Mouse (Mus musculus): ENCODE measurements around the gene Arg1. TPM values are rescaled to one million over a fixed set of nuclear protein-coding genes. Genes with fewer than 3 reads are reported as not detected.
A peak's percentile ranks its signal among the peaks of the same experiment; 100 is the strongest.

Gene Arg1
- total and polyA plus RNA-seq, 3 experiments = 0.06 TPM; not detected in 2

GRCm38 (mm10) chr10:24961889-24962288 is 34.6 kb upstream of the Arg1 start:
- intact Hi-C loops (cut with DNase I) = loop anchor here (1.0 kb wide), 1 partner anchor 257 kb away; no protein-coding TSS in a partner anchor
- H3K27ac ChIP-seq = no peak overlapping the region
- DNase-seq = no peak
- H3K79me2 ChIP-seq (replicated peaks; ENCODE audit: control insufficient read depth, insufficient read depth, low read length) = no peaks in the 10 kb centered on the region
- H3K4me1 ChIP-seq (ENCODE audit: control insufficient read depth, insufficient read depth, low read length) = no peaks in the 10 kb centered on the region
- H3K36me3 ChIP-seq (ENCODE audit: control insufficient read depth, insufficient read depth, low read length) = no peaks in the 10 kb centered on the region
- no peak for TF ChIP-seq POLR2A (IDR thresholded peaks at IDR 0.05; ENCODE audit: insufficient read depth, low read depth, low read length)
- TF ChIP-seq CTCF (IDR thresholded peaks at IDR 0.05) = no peak
- peaks cover 1% of the 10 kb centered on the region; the same call in 1 of the 2 replicates for H3K27me3 ChIP-seq (ENCODE audit: control insufficient read depth, insufficient read depth, low read length)
- no peak overlapping the region for H3K4me3 ChIP-seq
- 65% methylated on average over 2 of the region's 2 CpGs for WGBS
- H3K9ac ChIP-seq (ENCODE audit: low read depth, low read length) = no peak overlapping the region

GRCm38 (mm10) chr10:24961112-24961511 is 33.8 kb upstream of the Arg1 start:
- intact Hi-C loops (cut with DNase I) = loop anchor here (1.0 kb wide), 1 partner anchor 258 kb away; no protein-coding TSS in a partner anchor
- Histone ChIP-seq H3K36me3 (ENCODE audit: control insufficient read depth, insufficient read depth, low read length) (no peaks in the 10 kb centered on the region), H3K4me3 (no peak overlapping the region), H3K4me1 (ENCODE audit: control insufficient read depth, insufficient read depth, low read length) (no peaks in the 10 kb centered on the region), H3K9ac (ENCODE audit: low read depth, low read length) (no peak overlapping the region), H3K27me3 (ENCODE audit: control insufficient read depth, insufficient read depth, low read length) (peaks cover 1% of the 10 kb centered on the region; the same call in 1 of the 2 replicates), H3K79me2 (replicated peaks; ENCODE audit: control insufficient read depth, insufficient read depth, low read length) (no peaks in the 10 kb centered on the region), H3K27ac (no peak overlapping the region)
- 53% methylated on average over 2 of the region's 2 CpGs for WGBS
- TF ChIP-seq CTCF (IDR thresholded peaks at IDR 0.05) (peak; percentile 68), POLR2A (IDR thresholded peaks at IDR 0.05; ENCODE audit: insufficient read depth, low read depth, low read length) (no peak)
- DNase-seq = no peak

- peak in 1 of 2 experiments; percentile 31 for DNase-seq
- no peaks in the 10 kb centered on the region for H3K4me1 ChIP-seq (ENCODE audit: control insufficient read depth, insufficient read depth, low read length)
- H3K27me3 ChIP-seq (ENCODE audit: control insufficient read depth, insufficient read depth, low read length) = no peaks in the 10 kb centered on the region; the same call in 1 of the 2 replicates
- no peak overlapping the region for H3K4me3 ChIP-seq
- H3K27ac ChIP-seq = no peak overlapping the region
- H3K79me2 ChIP-seq (replicated peaks; ENCODE audit: control insufficient read depth, insufficient read depth, low read length) = no peaks in the 10 kb centered on the region
- no peaks in the 10 kb centered on the region for H3K36me3 ChIP-seq (ENCODE audit: control insufficient read depth, insufficient read depth, low read length)
- intact Hi-C loops (cut with DNase I) = no loop called here
- no peak overlapping the region for H3K9ac ChIP-seq (ENCODE audit: low read depth, low read length)
- 38% methylated on average over 15 of the region's 15 CpGs for WGBS
- TF ChIP-seq CTCF (IDR thresholded peaks at IDR 0.05) (no peak), POLR2A (IDR thresholded peaks at IDR 0.05; ENCODE audit: insufficient read depth, low read depth, low read length) (no peak), EP300 (IDR thresholded peaks at IDR 0.05; ENCODE audit: insufficient read depth, low read depth, low read length) (no peak)
These were observed 32.0 kb upstream of the Arg1 start for GRCm38 (mm10) chr10:24959043-24959916.

GRCm38 (mm10) chr10:24958280-24959042 is 31.2 kb upstream of the Arg1 start:
- Histone ChIP-seq H3K4me3 (no peak overlapping the region), H3K27ac (no peak overlapping the region), H3K36me3 (ENCODE audit: control insufficient read depth, insufficient read depth, low read length) (no peaks in the 10 kb centered on the region), H3K79me2 (replicated peaks; ENCODE audit: control insufficient read depth, insufficient read depth, low read length) (no peaks in the 10 kb centered on the region), H3K9ac (ENCODE audit: low read depth, low read length) (no peak overlapping the region), H3K4me1 (ENCODE audit: control insufficient read depth, insufficient read depth, low read length) (no peaks in the 10 kb centered on the region), H3K27me3 (ENCODE audit: control insufficient read depth, insufficient read depth, low read length) (no peaks in the 10 kb centered on the region; the same call in 1 of the 2 replicates)
- WGBS = 51% methylated on average over 15 of the region's 15 CpGs
- intact Hi-C loops (cut with DNase I) = no loop called here
- DNase-seq = no peak
- no peak for TF ChIP-seq CTCF (IDR thresholded peaks at IDR 0.05)
- no peak for TF ChIP-seq EP300 (IDR thresholded peaks at IDR 0.05; ENCODE audit: insufficient read depth, low read depth, low read length)
- TF ChIP-seq POLR2A (IDR thresholded peaks at IDR 0.05; ENCODE audit: insufficient read depth, low read depth, low read length) = no peak

GRCm38 (mm10) chr10:24953876-24954275 is 26.6 kb upstream of the Arg1 start:
- Histone ChIP-seq H3K79me2 (replicated peaks; ENCODE audit: control insufficient read depth, insufficient read depth, low read length) (no peaks in the 10 kb centered on the region), H3K36me3 (ENCODE audit: control insufficient read depth, insufficient read depth, low read length) (no peaks in the 10 kb centered on the region), H3K27ac (no peak overlapping the region), H3K27me3 (ENCODE audit: control insufficient read depth, insufficient read depth, low read length) (no peaks in the 10 kb centered on the region; the same call in 1 of the 2 replicates), H3K9ac (ENCODE audit: low read depth, low read length) (no peak overlapping the region), H3K4me1 (ENCODE audit: control insufficient read depth, insufficient read depth, low read length) (no peaks in the 10 kb centered on the region), H3K4me3 (no peak overlapping the region)
- intact Hi-C loops (cut with DNase I) = no loop called here
- WGBS = 74% methylated on average over 6 of the region's 6 CpGs
- TF ChIP-seq EP300 (IDR thresholded peaks at IDR 0.05; ENCODE audit: insufficient read depth, low read depth, low read length) = no peak
- TF ChIP-seq POLR2A (IDR thresholded peaks at IDR 0.05; ENCODE audit: insufficient read depth, low read depth, low read length) = no peak
- no peak for TF ChIP-seq CTCF (IDR thresholded peaks at IDR 0.05)
- DNase-seq = no peak
